Mouse (Mus musculus): ENCODE measurements around the gene Krit1. TPM values are rescaled to one million over a fixed set of nuclear protein-coding genes. Genes with fewer than 3 reads are reported as not detected.
"Not testable (repeated sequence)": the region's sequence is repeated elsewhere in the genome, so short reads cannot be mapped to it uniquely, and the experiment has no call there.

The Krit1 gene
- polyA plus RNA-seq, 1 experiment from 2014 or later, result 45.5 TPM

DNA sequence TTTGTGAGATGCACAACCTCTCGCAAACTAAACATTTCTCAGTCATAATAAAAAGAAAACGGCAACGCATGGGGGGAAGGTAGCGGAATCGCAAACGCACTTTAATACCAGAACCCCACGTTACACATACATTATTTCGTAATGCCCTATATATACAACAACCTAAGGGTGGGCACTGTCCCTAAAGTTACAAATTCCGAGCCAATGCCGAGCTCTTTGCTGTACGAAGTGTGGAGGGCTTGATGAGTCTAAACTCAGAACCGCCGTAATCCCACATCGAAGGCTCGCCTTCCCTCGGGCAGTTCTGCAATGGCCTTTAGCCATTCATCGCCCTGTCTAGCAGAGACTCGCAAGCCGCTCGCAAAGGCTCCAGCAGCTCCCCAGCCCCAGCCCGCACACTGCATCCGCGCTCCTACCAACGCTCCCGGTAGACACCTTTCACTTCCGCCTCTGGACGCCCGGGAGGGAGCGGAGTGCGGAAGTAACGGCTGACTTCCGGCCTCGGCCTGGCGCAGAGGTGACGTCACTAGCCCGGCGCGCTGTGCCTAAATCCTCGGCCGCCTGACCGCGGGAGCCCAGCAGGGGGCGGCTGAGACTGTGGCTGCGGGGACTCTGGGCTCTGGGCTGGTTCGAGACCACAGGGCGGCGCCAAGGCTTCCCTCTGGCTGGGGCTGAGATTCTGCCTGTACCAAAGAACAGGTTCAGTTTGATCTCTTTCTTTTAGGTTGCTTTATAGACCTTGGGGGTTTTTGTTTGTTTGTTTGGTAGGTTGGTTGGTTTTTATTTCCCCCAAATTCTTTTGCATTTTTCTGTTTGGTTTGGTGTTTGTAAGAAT, 90.7 kb downstream of the Krit1 start, which contains the start of gene Mterf1a:
TSS of gene Mterf1a (minus strand) at position 475 of the 835 bp plus-strand sequence.
- WGBS, result 2% methylated on average over 10 of the region's 47 CpGs
- peak; percentile 99 for ATAC-seq (ENCODE audit: insufficient number of reproducible peaks, low FRiP score)
- H3K27ac ChIP-seq (ENCODE audit: poor library complexity, severe bottlenecking); H3K9me3 ChIP-seq (replicated peaks); H3K27me3 ChIP-seq (replicated peaks); H3K4me1 ChIP-seq (replicated peaks); H3K36me3 ChIP-seq: not testable (repeated sequence)
- peak within 1 kb of the TSS; percentile 64 for H3K4me2 ChIP-seq
- H3K4me3 ChIP-seq, result peak within 1 kb of the TSS; percentile 56
- peak within 1 kb of the TSS; percentile 65 for H3K9ac ChIP-seq

GRCm38 (mm10) chr5:3894294-3894619, 91.3 kb downstream of the Krit1 start:
- H3K4me1 ChIP-seq (replicated peaks); H3K4me2 ChIP-seq; ATAC-seq (ENCODE audit: insufficient number of reproducible peaks, low FRiP score); H3K27me3 ChIP-seq (replicated peaks); H3K9ac ChIP-seq; H3K27ac ChIP-seq (ENCODE audit: poor library complexity, severe bottlenecking); H3K36me3 ChIP-seq; H3K9me3 ChIP-seq (replicated peaks); H3K4me3 ChIP-seq: not testable (repeated sequence)
- WGBS, result 95% methylated on average over 4 of the region's 4 CpGs

Other genes starting within 250 kb of the Krit1 start
- gene 1700109H08Rik, start 231.6 kb upstream of the Krit1 start, polyA plus RNA-seq (2016; fragmentation: Nextera tagmentation; extraction: Ambion mirVana), result 1.9 and 2.6 TPM in 2 replicates
- gene Pex1, start 207.1 kb upstream of the Krit1 start, polyA plus RNA-seq (2016; fragmentation: Nextera tagmentation; extraction: Ambion mirVana), result 12.9 and 16.9 TPM in 2 replicates
- gene Rbm48, start 206.6 kb upstream of the Krit1 start, polyA plus RNA-seq (2016; fragmentation: Nextera tagmentation; extraction: Ambion mirVana), result 9.6 TPM in 2 replicates
- gene Tmbim7, start 152.0 kb upstream of the Krit1 start, polyA plus RNA-seq (2016; fragmentation: Nextera tagmentation; extraction: Ambion mirVana), result not detected in 2 replicates
- gene Gatad1, start 146.0 kb upstream of the Krit1 start, polyA plus RNA-seq (2016; fragmentation: Nextera tagmentation; extraction: Ambion mirVana), result 67.7 and 69.3 TPM in 2 replicates
- 11.0 and 12.5 TPM in 2 replicates for gene Ankib1, start 259 bp upstream of the Krit1 start, polyA plus RNA-seq (2016; fragmentation: Nextera tagmentation; extraction: Ambion mirVana)
- 0.13 and 0.40 TPM in 2 replicates for gene Lrrd1, start 42.0 kb downstream of the Krit1 start, polyA plus RNA-seq (2016; fragmentation: Nextera tagmentation; extraction: Ambion mirVana)
- gene Mterf1a, start 90.7 kb downstream of the Krit1 start, polyA plus RNA-seq (2016; fragmentation: Nextera tagmentation; extraction: Ambion mirVana), result 5.3 and 5.4 TPM in 2 replicates
- gene Akap9, start 124.9 kb downstream of the Krit1 start, polyA plus RNA-seq (2016; fragmentation: Nextera tagmentation; extraction: Ambion mirVana), result 107 and 121 TPM in 2 replicates